In the genomic region with DNA sequence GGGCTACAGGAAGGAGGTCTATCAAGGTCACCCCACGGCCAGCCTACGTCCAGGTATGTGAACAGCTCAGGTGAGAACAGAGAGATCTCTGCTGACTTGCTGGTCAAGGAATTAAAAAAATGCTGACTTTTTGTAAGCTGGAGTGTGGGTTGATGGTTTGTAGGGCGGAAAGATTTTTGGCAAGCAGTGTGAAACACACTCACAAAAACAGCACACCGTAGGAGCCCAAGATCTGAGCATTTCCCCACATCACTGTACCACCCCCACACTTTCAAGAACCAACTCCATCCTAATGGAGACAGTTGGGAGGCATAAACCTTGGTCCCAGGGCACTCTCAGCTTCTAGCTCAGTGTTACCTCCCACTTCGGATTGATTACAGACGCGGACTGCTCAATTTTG, we compare ENCODE assay signal across 23 mouse cellular contexts.
DNase-seq lines count a peak whose midpoint lies in the region; ATAC-seq and TF ChIP-seq lines count a peak whose summit lies in the region.
"Had no signal": no experiment of that assay in that cellular context is flagged by ENCODE, and none has a peak within 500 bp of the region (broad histone marks: within the 10 kb centered on the region; RNA-seq: fewer than 3 reads in every experiment).

No protein-coding gene starts in this region.

- peaks cover 17% of the 10 kb centered on the region for H3K4me1 ChIP-seq in forebrain, embryonic 16.5 days (replicated peaks; ENCODE audit: control insufficient read depth, insufficient read depth, low read length)
- 0 out of 2 replicates have a peak, but pooled peaks cover 3% of the 10 kb centered on the region for H3K4me1 ChIP-seq in forebrain, postnatal 0 days (ENCODE audit: insufficient read depth)
- H3K4me1 ChIP-seq in limb, embryonic 11.5 days (ENCODE audit: control insufficient read depth, insufficient read depth, low read length) = peaks cover 25% of the 10 kb centered on the region
- H3K4me1 ChIP-seq in limb, embryonic 10.5 days = peaks cover 61% of the 10 kb centered on the region
- peaks cover 15% of the 10 kb centered on the region; the same call in 1 of the 2 replicates for H3K4me1 ChIP-seq in embryonic facial prominence, embryonic 14.5 days (ENCODE audit: control insufficient read depth, insufficient read depth, low read length)
- H3K4me1 ChIP-seq in stomach, embryonic 16.5 days (ENCODE audit: control insufficient read depth, insufficient read depth, low read length) = peaks cover 12% of the 10 kb centered on the region

- DNase-seq in forebrain, postnatal 0 days = no peak
- DNase-seq in limb, embryonic 11.5 days (ENCODE audit: low spot score) = no peak
- no peak for DNase-seq in limb, embryonic 10.5 days (ENCODE audit: low spot score)
- DNase-seq in embryonic facial prominence, embryonic 14.5 days (ENCODE audit: low spot score) = no peak
- DNase-seq in gastrocnemius, adult 8-10 months (ENCODE audit: low spot score in 2 of 2) = no peak
- DNase-seq: adrenal gland, postnatal 14 days; cerebellum, adult 8-10 months; cerebellum, postnatal 36 days; gastrocnemius, postnatal 14 days; heart, adult 18-20 months; heart, postnatal 14 days; left cerebral cortex, postnatal 4 days; thymus, postnatal 14 days had no signal

- H3K4me3 ChIP-seq in forebrain, embryonic 16.5 days (replicated peaks; ENCODE audit: low read length) = no peak overlapping the region
- no peak overlapping the region for H3K4me3 ChIP-seq in forebrain, postnatal 0 days (ENCODE audit: low read depth, low read length)
- H3K4me3 ChIP-seq in limb, embryonic 11.5 days (ENCODE audit: low read depth, low read length) = no peak overlapping the region
- H3K4me3 ChIP-seq in limb, embryonic 10.5 days = no peak overlapping the region
- H3K4me3 ChIP-seq in embryonic facial prominence, embryonic 14.5 days (ENCODE audit: low read depth, low read length) = no peak overlapping the region
- H3K4me3 ChIP-seq in stomach, embryonic 16.5 days (replicated peaks; ENCODE audit: low read length) = no peak overlapping the region
- H3K4me3 ChIP-seq: forebrain, embryonic 10.5 days; heart, embryonic 13.5 days; midbrain, embryonic 12.5 days had no signal

- no peaks in the 10 kb centered on the region; the same call in 1 of the 2 replicates for H3K27me3 ChIP-seq in forebrain, embryonic 16.5 days (replicated peaks; ENCODE audit: control insufficient read depth, insufficient read depth, low read length)
- H3K27me3 ChIP-seq in forebrain, postnatal 0 days (ENCODE audit: insufficient read depth, low read length) = no peaks in the 10 kb centered on the region; the same call in 1 of the 2 replicates
- no peaks in the 10 kb centered on the region for H3K27me3 ChIP-seq in limb, embryonic 11.5 days (ENCODE audit: control insufficient read depth, insufficient read depth, low read length)
- peaks cover 17% of the 10 kb centered on the region for H3K27me3 ChIP-seq in limb, embryonic 10.5 days (ENCODE audit: low read depth, poor library complexity, severe bottlenecking)
- no peaks in the 10 kb centered on the region; the same call in 1 of the 2 replicates for H3K27me3 ChIP-seq in embryonic facial prominence, embryonic 14.5 days (replicated peaks; ENCODE audit: control insufficient read depth, insufficient read depth, low read length)
- H3K27me3 ChIP-seq in stomach, embryonic 16.5 days (ENCODE audit: control insufficient read depth, insufficient read depth, low read length) = no peaks in the 10 kb centered on the region

- no peaks in the 10 kb centered on the region for H3K36me3 ChIP-seq in forebrain, embryonic 16.5 days (ENCODE audit: control insufficient read depth, insufficient read depth)
- no peaks in the 10 kb centered on the region for H3K36me3 ChIP-seq in forebrain, postnatal 0 days (ENCODE audit: insufficient read depth)
- no peaks in the 10 kb centered on the region for H3K36me3 ChIP-seq in limb, embryonic 11.5 days (ENCODE audit: control insufficient read depth, insufficient read depth, low read length)
- H3K36me3 ChIP-seq in limb, embryonic 10.5 days = no peaks in the 10 kb centered on the region
- H3K36me3 ChIP-seq in embryonic facial prominence, embryonic 14.5 days (ENCODE audit: control insufficient read depth, insufficient read depth, low read length) = no peaks in the 10 kb centered on the region
- no peaks in the 10 kb centered on the region for H3K36me3 ChIP-seq in stomach, embryonic 16.5 days (ENCODE audit: control insufficient read depth, insufficient read depth, low read length)
- H3K36me3 ChIP-seq: forebrain, embryonic 10.5 days; heart, embryonic 13.5 days; midbrain, embryonic 12.5 days had no signal

- no peaks in the 10 kb centered on the region for H3K9me3 ChIP-seq in forebrain, embryonic 16.5 days (ENCODE audit: control insufficient read depth, low read length)
- no peaks in the 10 kb centered on the region for H3K9me3 ChIP-seq in forebrain, postnatal 0 days (ENCODE audit: low read length)
- no peaks in the 10 kb centered on the region for H3K9me3 ChIP-seq in limb, embryonic 11.5 days (ENCODE audit: control insufficient read depth, low read length)
- H3K9me3 ChIP-seq in limb, embryonic 10.5 days (replicated peaks) = no peaks in the 10 kb centered on the region
- no peaks in the 10 kb centered on the region for H3K9me3 ChIP-seq in embryonic facial prominence, embryonic 14.5 days (ENCODE audit: control insufficient read depth, low read length)
- H3K9me3 ChIP-seq in stomach, embryonic 16.5 days (replicated peaks; ENCODE audit: control insufficient read depth, low read length) = no peaks in the 10 kb centered on the region
- H3K9me3 ChIP-seq: forebrain, embryonic 10.5 days; heart, embryonic 13.5 days; midbrain, embryonic 12.5 days had no signal

- no peak; the same call in 1 of the 2 replicates for ATAC-seq in forebrain, embryonic 16.5 days
- no peak for ATAC-seq in forebrain, postnatal 0 days
- ATAC-seq in limb, embryonic 11.5 days (ENCODE audit: insufficient number of reproducible peaks, low FRiP score, low TSS enrichment, low read depth) = no peak
- 0 out of 2 replicates have a peak, but pooled peaks have one; percentile 16 for ATAC-seq in embryonic facial prominence, embryonic 14.5 days (ENCODE audit: low read depth)
- no peak for ATAC-seq in stomach, embryonic 16.5 days (ENCODE audit: insufficient read depth, low FRiP score)
- ATAC-seq: hindbrain, postnatal 0 days; intestine, embryonic 16.5 days had no signal

- no peak for TF ChIP-seq CTCF in forebrain, postnatal 0 days (IDR thresholded peaks at IDR 0.05; ENCODE audit: low read depth)

- H3K4me2 ChIP-seq in forebrain, embryonic 16.5 days (ENCODE audit: low read length) = no peak overlapping the region
- no peak overlapping the region for H3K4me2 ChIP-seq in forebrain, postnatal 0 days (ENCODE audit: low read depth)
- 0 out of 2 replicates have a peak overlapping the region, but pooled peaks have one; percentile 10 for H3K4me2 ChIP-seq in limb, embryonic 11.5 days (ENCODE audit: low read depth, severe bottlenecking)
- no peak overlapping the region; the same call in 1 of the 2 replicates for H3K4me2 ChIP-seq in embryonic facial prominence, embryonic 14.5 days (ENCODE audit: low read depth, low read length)
- H3K4me2 ChIP-seq in stomach, embryonic 16.5 days (ENCODE audit: low read depth, low read length) = no peak overlapping the region
- H3K4me2 ChIP-seq: midbrain, embryonic 12.5 days had no signal

- H3K9ac ChIP-seq in forebrain, embryonic 16.5 days (replicated peaks; ENCODE audit: low read depth, low read length) = no peak overlapping the region
- H3K9ac ChIP-seq in forebrain, postnatal 0 days = no peak overlapping the region
- H3K9ac ChIP-seq in limb, embryonic 11.5 days (ENCODE audit: low read length) = no peak overlapping the region
- H3K9ac ChIP-seq in embryonic facial prominence, embryonic 14.5 days (ENCODE audit: low read depth, low read length) = no peak overlapping the region
- no peak overlapping the region for H3K9ac ChIP-seq in stomach, embryonic 16.5 days (ENCODE audit: low read length)
- H3K9ac ChIP-seq: heart, embryonic 13.5 days; liver, embryonic 14.5 days; lung, embryonic 14.5 days; midbrain, embryonic 12.5 days had no signal

- 0 out of 2 replicates have a peak overlapping the region, but pooled peaks have one; percentile 6 for H3K27ac ChIP-seq in forebrain, embryonic 16.5 days (ENCODE audit: low read length)
- no peak overlapping the region for H3K27ac ChIP-seq in forebrain, postnatal 0 days (ENCODE audit: low read depth, low read length)
- no peak overlapping the region for H3K27ac ChIP-seq in limb, embryonic 11.5 days (replicated peaks; ENCODE audit: low read depth, low read length)
- no peak overlapping the region for H3K27ac ChIP-seq in limb, embryonic 10.5 days
- no peak overlapping the region for H3K27ac ChIP-seq in embryonic facial prominence, embryonic 14.5 days (replicated peaks; ENCODE audit: low read depth, low read length)
- H3K27ac ChIP-seq in stomach, embryonic 16.5 days (ENCODE audit: low read length) = peak overlapping the region; percentile 35; the same call in 1 of the 2 replicates
- H3K27ac ChIP-seq: heart, embryonic 13.5 days; hindbrain, postnatal 0 days; kidney, postnatal 0 days; liver, embryonic 14.5 days; midbrain, embryonic 12.5 days had no signal

- WGBS in forebrain, embryonic 16.5 days = 55% methylated on average over 7 of the region's 7 CpGs
- 54% methylated on average over 7 of the region's 7 CpGs for WGBS in forebrain, postnatal 0 days
- 64% methylated on average over 7 of the region's 7 CpGs for WGBS in limb, embryonic 11.5 days
- WGBS in limb, embryonic 10.5 days = 80% methylated on average over 7 of the region's 7 CpGs
- WGBS in embryonic facial prominence, embryonic 14.5 days = 50% methylated on average over 7 of the region's 7 CpGs
- 60% methylated on average over 7 of the region's 7 CpGs for WGBS in stomach, embryonic 16.5 days

Comparison
In these comparisons a context has a peak if more than half of its experiments do, and no peak if none do; other contexts are left out.
1. H3K27ac ChIP-seq: peak in forebrain, embryonic 16.5 days (single experiment) and stomach, embryonic 16.5 days (single experiment); none in forebrain, postnatal 0 days (single experiment), limb, embryonic 11.5 days (single experiment), limb, embryonic 10.5 days (single experiment) and embryonic facial prominence, embryonic 14.5 days (single experiment).